Mouse (Mus musculus) intestine, embryonic 14.5 days (tissue): ENCODE results near the gene 1700001O22Rik. TPM values are rescaled to one million over a fixed set of nuclear protein-coding genes. Genes with fewer than 3 reads are reported as not detected.

Experiments used
- ATAC-seq: fragments of 200-750 bp; cut with Nextera tagmentation; replicated peaks from 2 replicates; pipeline ENCODE4 v1.8.0; 2017; ENCODE audit warnings: low read depth, moderate number of reproducible peaks, moderate TSS enrichment, moderate library complexity; ENCODE audit not compliant: low FRiP score, low TSS enrichment
- DNase-seq: peaks from one replicate; pipeline ENCODE4 v3.0.0-alpha.2; 2018; ENCODE audit warnings: low spot score
- H3K27ac ChIP-seq: fragments of 300-500 bp; sonication (generic); 2 replicates; pipeline ENCODE4 v1.5.1; 2014; ENCODE audit warnings: low read depth, mild to moderate bottlenecking, control low read depth
- H3K27me3 ChIP-seq: fragments of 300-500 bp; sonication (generic); replicated peaks from 2 replicates; pipeline ENCODE4 v1.6.1; 2014; ENCODE audit warnings: low read length, control low read depth; ENCODE audit not compliant: control insufficient read depth, insufficient read depth
- H3K36me3 ChIP-seq: fragments of 300-500 bp; sonication (generic); 2 replicates; pipeline ENCODE4 v1.6.1; 2014; ENCODE audit warnings: low read length, control low read depth; ENCODE audit not compliant: control insufficient read depth, insufficient read depth
- H3K4me1 ChIP-seq: fragments of 300-500 bp; sonication (generic); replicated peaks from 2 replicates; pipeline ENCODE4 v1.6.1; 2014; ENCODE audit warnings: low read length, control low read depth, mixed read lengths; ENCODE audit not compliant: control insufficient read depth, insufficient read depth
- H3K4me2 ChIP-seq: fragments of 300-500 bp; sonication (generic); 2 replicates; pipeline ENCODE4 v1.6.1; 2014; ENCODE audit warnings: low read length
- H3K4me3 ChIP-seq: fragments of 300-500 bp; sonication (generic); 2 replicates; pipeline ENCODE4 v1.5.1; 2014; ENCODE audit warnings: low read depth, low read length, control low read depth, mixed read lengths
- H3K9ac ChIP-seq: fragments of 300-500 bp; sonication (generic); 2 replicates; pipeline ENCODE4 v1.6.1; 2014; ENCODE audit warnings: mild to moderate bottlenecking, low read length
- H3K9me3 ChIP-seq: fragments of 300-500 bp; sonication (generic); 2 replicates; pipeline ENCODE4 v1.6.1; 2016; ENCODE audit warnings: low read length, control low read depth; ENCODE audit not compliant: control insufficient read depth
- WGBS: fragments of 180-500 bp; shearing (Covaris S2); extraction: QIAGEN DNeasy Blood & Tissue Kit; methylation state at CpG from one replicate; pipeline ENCODE4 v1.1.7; 2014; 5-methylcytosine and 5-hydroxymethylcytosine counted together
- polyA plus RNA-seq: library from polyadenylated mRNA; unstranded; fragments of >200 nt; fragmentation: Nextera tagmentation; extraction: Ambion mirVana; gene quantifications from 2 replicates; pipeline ENCODE4 v1.2.1, GENCODE M21; 2014

The 1700001O22Rik gene
- polyA plus RNA-seq, 1 experiment from 2014 or later: 2.1 TPM

DNA sequence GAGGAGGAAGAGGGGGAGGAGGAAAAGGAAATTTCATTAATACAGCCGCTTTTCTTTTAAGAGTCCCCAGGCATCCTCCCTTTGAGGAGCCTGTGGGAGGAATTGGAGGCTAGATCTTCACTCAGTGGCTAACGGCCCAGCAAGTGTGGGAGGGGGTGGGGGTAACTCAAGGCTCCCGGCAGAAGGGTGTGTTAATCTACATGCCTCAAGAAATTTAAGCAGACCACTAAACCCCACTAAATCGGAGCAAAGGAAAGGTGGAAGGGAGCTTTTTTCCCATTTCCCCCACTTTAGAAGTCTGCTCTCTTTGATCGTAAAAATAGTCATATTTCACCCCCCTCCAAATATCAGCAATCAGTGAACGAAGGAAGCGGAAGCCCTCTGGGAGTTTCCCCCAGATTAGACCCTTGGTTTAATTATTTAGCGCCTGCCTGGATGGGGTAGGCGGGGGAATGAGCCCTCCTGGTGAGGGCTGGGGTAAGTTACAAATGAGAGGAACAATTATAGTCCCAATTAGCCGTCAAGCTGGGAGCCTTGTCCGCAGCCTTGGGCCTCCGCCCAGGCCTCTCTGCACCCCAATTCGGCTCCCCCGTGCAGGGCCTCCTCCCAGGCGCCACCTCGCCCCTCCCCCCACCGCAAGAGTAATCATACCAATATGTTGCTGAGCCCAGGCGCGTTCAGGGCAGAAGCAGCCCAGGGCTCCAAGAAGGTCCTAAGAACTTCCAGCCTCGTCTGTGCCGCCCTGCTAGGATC is 33.0 kb upstream of the 1700001O22Rik start:
- WGBS: 13% methylated on average over 21 of the region's 21 CpGs
- Histone ChIP-seq H3K27ac (no peak overlapping the region), H3K9ac (no peak overlapping the region), H3K4me1 (no peaks in the 10 kb centered on the region; the same call in 1 of the 2 replicates), H3K27me3 (no peaks in the 10 kb centered on the region), H3K36me3 (no peaks in the 10 kb centered on the region), H3K4me3 (no peak overlapping the region), H3K4me2 (peak overlapping the region; percentile 23), H3K9me3 (no peaks in the 10 kb centered on the region)
- ATAC-seq (no peak), DNase-seq (no peak)

DNA sequence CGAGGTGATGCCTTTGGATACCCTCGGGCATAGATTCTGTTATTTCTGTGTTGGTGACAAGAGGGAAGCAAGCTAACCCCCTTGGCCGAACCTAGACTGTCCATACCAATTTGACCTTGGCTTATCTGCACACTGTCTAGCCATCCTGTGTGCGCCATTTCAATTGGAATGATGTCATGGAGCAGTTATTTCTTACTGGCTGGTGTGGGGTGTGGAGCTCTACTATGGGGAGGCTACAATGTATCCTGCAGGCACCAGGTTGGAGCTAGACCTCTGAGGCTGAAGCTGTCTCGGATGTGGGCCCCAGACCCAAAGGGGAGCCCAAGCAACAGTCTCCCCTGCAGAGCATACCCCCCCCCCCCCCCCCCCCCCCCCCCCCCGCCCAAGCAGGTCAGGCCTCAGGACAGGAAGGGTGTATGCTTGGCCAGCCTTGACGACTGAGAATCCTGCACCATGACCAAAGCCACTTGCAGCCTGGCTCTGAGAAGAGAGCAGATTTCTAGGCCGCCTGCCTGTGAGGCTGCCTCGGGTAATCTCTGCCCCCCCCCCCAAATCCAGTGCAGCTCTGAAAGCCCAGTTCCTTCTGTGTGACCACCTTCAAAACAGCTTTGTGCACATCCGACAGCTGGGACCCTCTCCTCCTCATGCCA is 31.0 kb upstream of the 1700001O22Rik start, which contains the start of gene Prrx2:
Prrx2 (plus strand) TSS at position 600 of the 650 bp plus-strand sequence.
- no peaks in the 10 kb centered on the region for H3K27me3 ChIP-seq
- no peak within 1 kb of the TSS for H3K9ac ChIP-seq
- no peak within 1 kb of the TSS for H3K4me3 ChIP-seq
- no peak for ATAC-seq
- 70% methylated on average over 6 of the region's 10 CpGs for WGBS
- no peaks in the 10 kb centered on the region for H3K9me3 ChIP-seq
- H3K4me2 ChIP-seq: no peak within 1 kb of the TSS
- H3K4me1 ChIP-seq: no peaks in the 10 kb centered on the region; the same call in 1 of the 2 replicates
- H3K36me3 ChIP-seq: no peaks in the 10 kb centered on the region
- H3K27ac ChIP-seq: no peak within 1 kb of the TSS
- DNase-seq: no peak

DNA sequence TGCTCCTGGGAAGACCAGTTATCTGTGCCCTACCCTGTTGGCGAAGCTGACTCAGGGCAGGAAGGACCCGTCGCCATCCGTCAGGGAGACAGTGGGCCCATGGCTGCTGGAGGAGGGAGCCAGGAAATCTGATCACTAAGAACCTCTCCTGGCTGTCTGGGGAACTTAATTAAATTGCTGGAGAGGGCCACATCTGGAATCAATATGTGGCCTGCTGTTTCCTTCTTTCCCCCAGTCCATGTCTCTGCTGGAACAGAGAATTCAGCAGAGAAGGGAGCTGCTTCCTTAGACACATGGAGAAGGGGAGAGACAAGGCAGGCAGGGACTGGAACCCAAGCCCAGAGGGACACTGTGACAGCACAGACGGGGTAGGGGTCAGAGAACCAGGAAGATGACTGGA is 30.2 kb upstream of the 1700001O22Rik start:
- Histone ChIP-seq H3K9me3 (no peaks in the 10 kb centered on the region), H3K4me1 (no peaks in the 10 kb centered on the region; the same call in 1 of the 2 replicates), H3K27me3 (no peaks in the 10 kb centered on the region), H3K4me3 (no peak overlapping the region), H3K36me3 (no peaks in the 10 kb centered on the region), H3K27ac (no peak overlapping the region), H3K4me2 (no peak overlapping the region), H3K9ac (no peak overlapping the region)
- DNase-seq (no peak), ATAC-seq (no peak)
- 42% methylated on average over 5 of the region's 5 CpGs for WGBS

DNA sequence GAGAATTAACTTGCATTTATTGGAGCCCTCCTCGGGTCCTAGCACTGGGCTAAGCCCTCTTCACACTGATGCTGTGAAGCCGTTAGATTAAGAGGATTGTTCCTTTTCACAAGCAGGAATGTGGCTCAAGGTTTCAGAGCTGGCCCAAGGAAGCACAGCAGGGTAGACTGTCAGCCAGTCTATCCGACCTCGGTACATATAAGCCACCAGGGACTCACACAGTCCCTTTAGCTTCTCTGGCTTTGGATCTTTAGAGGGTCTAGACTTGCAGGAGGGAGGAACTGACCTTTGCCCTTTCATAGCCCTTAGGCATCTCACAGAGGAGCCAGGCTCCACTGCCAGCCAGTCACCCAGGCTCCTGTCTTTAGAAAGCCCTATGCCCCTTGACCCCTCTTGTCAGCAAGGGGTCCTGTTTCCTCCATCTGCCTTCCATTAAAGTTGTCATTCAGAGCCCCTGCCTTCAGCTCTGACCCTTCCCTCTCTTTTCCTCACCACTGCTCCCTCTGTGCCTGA is 26.9 kb upstream of the 1700001O22Rik start, which contains the start of gene Asb6:
Asb6 (minus strand) TSS at position 51 of the 513 bp plus-strand sequence.
- no peak within 1 kb of the TSS for H3K4me3 ChIP-seq
- DNase-seq: no peak
- peaks cover 9% of the 10 kb centered on the region for H3K4me1 ChIP-seq
- no peaks in the 10 kb centered on the region for H3K9me3 ChIP-seq
- H3K4me2 ChIP-seq: no peak within 1 kb of the TSS
- peaks cover 13% of the 10 kb centered on the region for H3K36me3 ChIP-seq
- no peak within 1 kb of the TSS for H3K27ac ChIP-seq
- 30% methylated on average over 4 of the region's 4 CpGs for WGBS
- no peak within 1 kb of the TSS for H3K9ac ChIP-seq
- H3K27me3 ChIP-seq: no peaks in the 10 kb centered on the region
- no peak for ATAC-seq

DNA sequence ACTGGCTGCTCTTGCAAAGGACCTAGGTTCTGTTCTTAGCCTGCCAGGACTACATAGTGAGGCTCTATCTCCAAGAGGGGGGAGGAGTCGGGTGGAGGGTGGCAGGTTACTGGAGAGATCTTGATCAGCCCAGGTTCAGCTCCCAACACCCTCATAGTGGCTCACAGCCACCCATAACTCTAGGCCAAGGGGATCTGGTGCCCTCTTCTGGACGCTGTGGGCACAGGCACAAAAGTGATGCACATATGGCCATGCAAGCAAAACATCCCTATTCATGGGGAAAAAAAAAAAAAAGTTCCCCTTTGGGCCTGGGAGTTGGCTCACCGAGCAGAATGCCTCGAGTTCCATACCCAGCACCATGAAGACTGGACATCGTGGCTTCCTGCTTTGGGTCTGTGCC is 25.9 kb upstream of the 1700001O22Rik start:
- H3K9me3 ChIP-seq: no peaks in the 10 kb centered on the region
- DNase-seq (no peak), ATAC-seq (no peak)
- peaks cover 23% of the 10 kb centered on the region for H3K36me3 ChIP-seq
- no peak overlapping the region for H3K9ac ChIP-seq
- peaks cover 9% of the 10 kb centered on the region for H3K4me1 ChIP-seq
- H3K4me2 ChIP-seq: no peak overlapping the region
- no peak overlapping the region for H3K27ac ChIP-seq
- no peak overlapping the region for H3K4me3 ChIP-seq
- no peaks in the 10 kb centered on the region for H3K27me3 ChIP-seq
- WGBS: 36% methylated on average over 5 of the region's 5 CpGs

DNA sequence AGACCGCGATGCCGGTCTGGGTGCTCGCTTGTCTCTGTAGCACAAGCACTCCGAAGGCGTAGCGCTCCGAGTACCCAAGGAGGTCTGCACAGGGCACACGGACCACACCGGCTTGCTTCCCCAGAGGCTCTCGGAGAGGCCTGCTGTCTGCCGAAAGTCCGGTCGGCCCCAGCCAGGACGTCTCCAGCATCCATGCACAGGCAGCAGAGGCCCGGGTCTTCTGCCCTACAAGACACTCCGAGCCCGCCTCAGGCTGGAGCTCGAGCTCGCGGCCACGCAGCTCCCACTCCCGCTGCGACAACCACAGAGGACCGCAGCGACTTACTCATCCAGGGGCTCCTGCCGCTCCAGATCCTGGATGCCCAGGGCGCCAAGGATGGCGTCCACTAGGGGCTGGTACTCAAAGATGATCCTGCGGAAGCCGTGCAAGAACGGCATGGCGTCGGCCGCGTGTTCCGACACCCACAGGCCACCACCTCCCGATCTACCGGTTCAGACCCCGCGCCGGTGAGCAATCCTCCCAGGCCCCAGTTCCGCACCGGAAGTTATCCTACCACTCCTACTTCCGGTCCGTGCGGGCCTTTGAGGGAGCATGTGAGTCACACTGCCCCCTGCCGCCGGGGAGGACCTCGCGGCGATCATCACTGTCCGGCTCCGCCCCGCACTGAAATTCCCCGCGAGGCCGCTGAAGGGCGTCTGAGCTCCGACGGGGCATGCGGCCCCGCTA is 24.5 kb upstream of the 1700001O22Rik start:
- H3K4me3 ChIP-seq: peak overlapping the region; percentile 79
- DNase-seq (peak; percentile 100), ATAC-seq (peak; percentile 87)
- H3K4me1 ChIP-seq: peaks cover 12% of the 10 kb centered on the region
- H3K27me3 ChIP-seq: no peaks in the 10 kb centered on the region
- under 1% methylated on average over 63 of the region's 63 CpGs for WGBS
- H3K27ac ChIP-seq: no peak overlapping the region
- no peaks in the 10 kb centered on the region for H3K9me3 ChIP-seq
- peaks cover 37% of the 10 kb centered on the region for H3K36me3 ChIP-seq
- H3K9ac ChIP-seq: peak overlapping the region; percentile 84
- peak overlapping the region; percentile 94 for H3K4me2 ChIP-seq

DNA sequence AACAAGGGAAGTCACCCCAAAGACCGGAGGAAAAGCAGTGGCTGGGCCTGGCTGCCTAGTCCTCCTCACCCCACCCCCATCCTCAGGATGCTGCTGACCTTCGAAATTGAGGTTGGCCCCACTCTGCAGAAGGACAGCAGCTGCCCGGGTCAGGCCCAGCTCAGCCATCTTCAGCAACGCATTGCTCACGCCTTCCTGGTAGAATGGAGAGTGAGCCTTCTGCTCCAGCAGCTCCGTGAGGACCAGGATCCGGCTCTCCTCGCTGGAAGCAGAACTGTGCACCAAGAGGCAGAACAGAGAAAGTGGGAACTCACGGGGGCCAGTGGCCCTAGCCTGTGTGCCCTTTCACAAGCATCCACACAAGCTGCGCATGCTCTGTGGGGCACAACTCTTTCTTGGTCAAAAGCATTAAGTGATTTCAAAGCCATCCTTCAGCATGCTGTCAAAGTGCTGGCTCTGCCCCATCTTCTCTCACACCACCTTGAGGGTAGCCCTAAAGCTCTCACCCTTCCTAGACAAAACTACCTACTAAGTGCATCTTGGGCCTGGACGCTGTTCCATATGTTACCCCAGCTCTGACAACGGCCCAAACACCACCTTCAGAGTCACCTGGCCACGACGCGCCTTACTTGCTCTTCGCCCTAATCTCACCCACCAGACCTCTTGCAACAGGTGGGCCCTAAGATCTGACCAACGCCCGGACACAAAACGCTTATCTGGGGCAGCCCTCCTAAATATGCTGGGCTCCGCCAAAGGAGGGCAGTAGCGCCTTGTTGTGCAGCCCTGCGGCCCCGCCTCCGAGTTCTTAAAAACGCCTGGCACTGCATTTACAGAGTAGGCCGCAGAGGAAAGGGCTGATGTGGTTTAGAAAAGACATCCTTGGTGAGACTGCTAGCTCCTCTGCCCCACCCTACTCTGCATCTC is 23.6 kb upstream of the 1700001O22Rik start:
- Histone ChIP-seq H3K27ac (no peak overlapping the region), H3K4me3 (peak overlapping the region; percentile 79), H3K27me3 (no peaks in the 10 kb centered on the region), H3K9ac (peak overlapping the region; percentile 84), H3K36me3 (peaks cover 45% of the 10 kb centered on the region), H3K9me3 (no peaks in the 10 kb centered on the region), H3K4me2 (peak overlapping the region; percentile 94), H3K4me1 (peaks cover 16% of the 10 kb centered on the region)
- WGBS: 33% methylated on average over 26 of the region's 26 CpGs
- no peak for ATAC-seq
- no peak for DNase-seq
